Mouse (Mus musculus): ENCODE results near the gene Cep68. TPM values are rescaled to one million over a fixed set of nuclear protein-coding genes. Genes with fewer than 3 reads are reported as not detected.

The Cep68 gene
- 10 to 100 TPM; 29.6 to 39.8 TPM for total RNA-seq (2021)
- long read RNA-seq, experiment 1, full-length matches to known transcripts = 11 of 23 reads
- long read RNA-seq, experiment 1, partial matches to known transcripts = 9 of 23 reads
- long read RNA-seq, experiment 1, other reads (novel, unspliced or antisense) = 3 of 23 reads
- long read RNA-seq, experiment 2, full-length matches to known transcripts = 12 of 13 reads
- long read RNA-seq, experiment 2, partial matches to known transcripts = 0 of 13 reads
- long read RNA-seq, experiment 2, other reads (novel, unspliced or antisense) = 1 of 13 reads

GRCm38 (mm10) chr11:20249296-20250110 lies at the start of gene Cep68:
TSS of gene Cep68 (minus strand) at chr11:20249429.
- peak; percentile 96 for DNase-seq

DNA sequence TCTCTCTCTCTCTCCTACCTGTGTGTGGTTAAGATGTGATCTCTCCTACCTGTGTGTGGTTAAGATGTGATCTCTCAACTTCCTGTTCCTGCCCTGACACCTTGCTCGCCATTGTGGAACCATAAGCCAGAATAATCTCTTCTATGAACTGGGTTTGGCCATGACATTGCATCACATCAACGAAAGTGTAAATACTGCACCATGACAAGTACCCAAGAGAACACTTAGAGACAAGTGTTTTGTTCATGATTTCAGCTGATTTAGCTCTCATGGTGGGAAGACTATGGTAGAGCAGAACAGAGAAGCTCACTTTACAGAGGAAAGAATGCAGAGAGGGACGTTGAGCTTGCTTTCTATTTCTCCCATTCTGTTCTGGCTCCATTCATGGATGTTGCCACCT lies 35.2 kb upstream of the Cep68 start:
- no peak for DNase-seq

GRCm38 (mm10) chr11:20282601-20283219 lies 33.5 kb upstream of the Cep68 start:
- no peak for DNase-seq

DNA sequence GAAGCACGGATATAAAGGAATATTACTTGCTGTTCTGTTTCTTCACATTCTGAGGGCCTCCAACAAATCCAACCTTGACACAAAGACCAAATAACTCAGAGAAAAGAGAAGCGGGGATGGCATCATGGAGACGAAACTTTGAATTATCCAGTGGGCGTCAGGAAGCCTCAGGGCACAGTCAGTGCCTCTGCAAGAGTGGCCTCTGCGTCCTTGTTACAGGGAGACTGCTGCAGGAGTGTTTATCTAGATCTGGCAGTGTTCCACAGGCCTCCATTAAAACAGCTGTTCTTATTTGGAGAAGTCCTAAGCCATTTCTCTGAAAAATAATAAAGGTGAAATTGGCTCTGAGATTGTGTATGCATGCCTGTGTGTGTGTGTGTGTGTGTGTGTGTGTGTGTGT lies 31.8 kb upstream of the Cep68 start:
- peak; percentile 51 for DNase-seq

- no peak for DNase-seq
Measured at GRCm38 (mm10) chr11:20278702-20279101, 29.5 kb upstream of the Cep68 start.

GRCm38 (mm10) chr11:20277106-20277505 lies 27.9 kb upstream of the Cep68 start:
- DNase-seq = no peak

- DNase-seq = no peak
Measured at GRCm38 (mm10) chr11:20275974-20276373, 26.7 kb upstream of the Cep68 start.

DNA sequence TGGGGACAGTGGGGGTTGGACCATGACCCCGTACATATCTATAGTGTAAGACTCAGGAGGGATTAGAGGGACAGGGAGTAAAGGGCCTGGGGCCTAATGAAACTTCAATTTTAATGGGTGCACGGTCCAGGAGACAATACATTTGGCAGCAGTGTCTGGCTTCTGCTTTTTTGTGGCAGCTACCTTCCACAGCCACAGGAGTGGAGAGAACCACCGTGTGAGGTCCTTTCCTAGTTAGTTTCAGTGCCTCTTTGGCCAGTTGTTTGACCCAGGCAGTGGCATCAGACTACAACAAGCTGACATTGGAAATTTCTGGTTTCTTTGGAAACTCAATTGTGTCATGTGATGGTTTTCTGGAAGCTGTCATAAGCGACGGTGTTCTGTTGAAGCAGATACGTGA lies 20.7 kb upstream of the Cep68 start:
- DNase-seq = no peak

DNA sequence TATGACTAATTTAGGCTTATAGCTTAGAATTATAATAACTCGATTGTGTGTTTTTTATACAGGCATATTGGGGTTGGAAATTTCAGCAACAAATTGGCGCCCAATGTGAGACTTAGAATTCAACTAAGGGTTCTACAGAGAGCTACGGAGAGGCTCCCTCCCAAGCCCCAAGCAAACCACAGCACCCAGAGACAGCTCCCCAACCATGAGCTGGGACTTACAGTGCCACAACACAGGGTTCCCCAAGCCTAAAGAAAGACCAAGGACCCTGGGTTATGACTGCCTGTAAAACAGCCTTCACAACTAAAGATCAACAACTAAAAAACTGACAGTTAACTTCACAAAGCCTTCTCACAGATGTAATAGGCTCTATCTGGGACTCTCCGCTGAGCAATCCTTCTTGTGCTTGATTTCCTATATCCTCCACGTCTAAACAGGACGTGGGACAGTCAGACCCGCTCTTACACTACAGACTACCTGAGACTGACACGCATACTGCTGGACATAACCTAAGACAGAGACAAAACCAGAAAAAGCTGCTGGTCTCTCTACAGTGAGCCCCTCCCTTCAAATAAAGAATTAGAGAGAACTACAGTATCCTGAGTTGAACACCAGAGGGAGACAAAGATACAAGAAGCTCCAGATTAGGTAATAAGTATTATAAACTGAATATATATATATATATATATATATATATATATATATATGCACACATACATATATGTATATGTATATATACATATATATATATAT lies 13.6 kb upstream of the Cep68 start:
- DNase-seq = no peak

GRCm38 (mm10) chr11:20254791-20255190 lies 5.6 kb upstream of the Cep68 start:
- no peak for DNase-seq

GRCm38 (mm10) chr11:20253088-20253487 lies 3.9 kb upstream of the Cep68 start:
- DNase-seq = no peak

DNA sequence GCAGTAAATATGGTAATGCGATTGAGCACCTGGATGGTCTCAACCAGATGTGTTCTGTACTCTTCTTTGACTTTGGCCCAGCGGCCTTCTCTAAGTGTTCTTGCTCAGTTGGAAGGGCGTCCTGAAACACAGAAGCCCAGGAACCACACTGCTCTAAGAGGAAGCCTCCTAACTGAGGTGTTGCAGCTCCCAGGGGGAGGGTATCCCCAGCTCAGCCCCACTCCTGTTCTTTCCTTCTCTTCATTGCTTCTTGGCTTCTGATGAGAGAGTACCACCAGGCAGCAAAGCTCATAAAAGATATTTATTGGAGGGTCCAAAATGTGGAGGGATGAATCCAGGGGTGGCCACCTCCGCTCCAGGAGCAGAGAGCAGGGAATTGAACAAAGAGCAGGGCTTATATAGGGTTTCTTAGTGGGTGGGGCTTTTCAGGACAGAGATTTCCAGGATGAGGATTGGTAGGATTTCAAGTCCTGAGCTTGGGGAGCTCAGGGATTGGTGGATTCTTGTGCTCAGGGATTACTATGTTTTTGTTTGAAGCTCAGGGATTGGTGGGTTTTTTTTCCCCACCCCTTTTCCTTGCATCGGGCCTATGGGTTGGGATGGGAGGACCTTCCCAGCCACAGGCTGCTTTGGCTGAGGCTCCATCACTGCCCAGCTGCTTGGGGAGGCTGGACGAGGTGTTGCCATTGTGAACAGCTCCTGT lies 1.4 kb upstream of the Cep68 start:
- no peak for DNase-seq

GRCm38 (mm10) chr11:20248840-20249239 lies 389 bp downstream of the Cep68 start:
- peak; percentile 69 for DNase-seq

- peak; percentile 36 for DNase-seq
Measured at GRCm38 (mm10) chr11:20248277-20248676, 952 bp downstream of the Cep68 start.

GRCm38 (mm10) chr11:20247146-20247855 lies 1.9 kb downstream of the Cep68 start:
- no peak for DNase-seq

- no peak for DNase-seq
Measured at GRCm38 (mm10) chr11:20246616-20247015, 2.6 kb downstream of the Cep68 start.

- DNase-seq = no peak
Measured at GRCm38 (mm10) chr11:20245316-20245715, 3.9 kb downstream of the Cep68 start.

DNA sequence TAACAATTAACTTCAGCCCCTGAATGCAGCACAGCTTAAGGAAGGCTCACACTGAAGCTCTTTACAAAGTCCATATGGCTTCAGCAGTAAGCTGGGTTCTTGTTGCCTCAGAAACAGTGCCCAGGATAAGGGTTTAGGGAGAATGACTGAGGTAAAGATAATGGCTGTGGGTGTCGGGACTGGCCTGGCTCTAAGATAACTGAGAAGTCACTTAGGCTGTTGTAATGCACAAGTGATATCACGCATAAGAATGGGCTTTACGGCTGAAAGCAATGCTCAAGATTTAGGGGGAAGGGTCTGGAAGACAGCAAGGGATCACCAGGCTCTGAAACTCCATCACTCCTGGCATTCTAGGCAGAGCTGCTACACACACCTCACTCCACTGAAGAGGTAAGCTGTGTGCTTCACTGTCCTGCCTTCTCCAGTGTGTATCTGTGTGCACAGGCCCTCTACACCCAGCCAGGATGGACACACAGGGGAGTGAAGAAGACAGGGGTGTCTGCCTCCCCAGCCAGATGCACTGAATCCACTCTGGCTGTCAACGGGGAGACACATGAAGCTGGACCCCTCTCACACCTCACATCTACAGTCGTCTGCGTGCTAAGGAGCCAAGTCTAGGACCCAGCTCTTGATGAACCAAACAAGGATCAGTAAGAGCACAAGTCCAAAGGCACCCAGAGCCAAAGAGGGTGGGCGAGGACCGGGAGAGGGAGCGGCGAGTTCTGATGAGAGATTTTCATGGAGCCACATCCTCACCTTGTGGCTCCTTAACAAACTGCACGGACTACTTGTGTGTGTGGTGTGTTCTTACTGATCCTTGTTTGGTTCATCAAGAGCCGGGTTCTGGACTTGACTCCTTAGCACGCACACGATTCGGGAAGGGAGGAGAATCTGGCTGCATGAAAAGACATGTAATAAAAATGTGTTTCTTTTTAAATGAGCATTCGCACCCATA lies 4.6 kb downstream of the Cep68 start:
- no peak for DNase-seq

DNA sequence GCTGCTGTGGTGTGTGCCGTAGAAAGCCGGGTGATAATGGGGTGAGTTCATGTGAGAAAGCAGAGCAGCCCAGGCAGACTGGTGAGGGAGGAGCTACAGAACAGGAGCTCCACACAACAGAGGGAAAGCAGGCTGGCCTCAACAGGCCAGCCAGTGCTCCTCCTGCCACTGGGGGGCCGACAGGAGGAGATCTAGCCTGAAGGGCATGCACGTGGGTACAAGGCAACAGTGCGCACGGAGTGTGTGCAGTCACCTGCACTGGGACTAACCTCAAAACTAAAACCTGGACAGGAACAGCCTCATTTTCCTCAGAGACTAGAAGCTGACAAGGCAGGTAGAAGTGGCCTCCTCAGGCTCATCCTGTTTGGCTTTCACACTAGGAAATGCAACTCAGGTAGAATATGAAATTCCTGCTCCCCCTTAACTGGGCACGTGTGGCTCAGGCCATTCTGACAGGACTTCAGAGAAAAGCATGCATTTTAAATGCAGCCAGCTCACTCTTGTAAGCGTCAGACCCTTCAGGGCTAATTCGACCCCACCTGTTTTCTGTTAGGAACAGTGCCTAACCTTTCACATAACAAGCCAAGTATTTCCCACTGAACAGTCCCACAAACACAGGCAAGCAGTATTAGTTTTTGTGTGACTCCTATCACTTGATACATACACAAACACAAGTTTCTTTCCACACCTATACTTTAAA lies 5.9 kb downstream of the Cep68 start:
- no peak for DNase-seq

All from adrenal gland, postnatal 10 days (tissue).